Mouse (Mus musculus) myocyte (in vitro differentiated cells): Measurements from ENCODE around the gene 1300017J02Rik. TPM values are rescaled to one million over a fixed set of nuclear protein-coding genes. Genes with fewer than 3 reads are reported as not detected.

Source experiments
- H3K27me3 ChIP-seq: one replicate; pipeline ENCODE4 v1.6.1; 2011; ENCODE audit not compliant: control insufficient read depth, insufficient read depth, insufficient read length
- H3K36me3 ChIP-seq: one replicate; pipeline ENCODE4 v1.6.1; 2011; ENCODE audit not compliant: control insufficient read depth, insufficient read depth
- H3K4me2 ChIP-seq: one replicate; pipeline ENCODE4 v1.6.1; 2011; ENCODE audit warnings: low read depth, control low read depth
- H3K4me3 ChIP-seq: one replicate; pipeline ENCODE4 v1.5.1; 2011; ENCODE audit warnings: mild to moderate bottlenecking, control low read depth, moderate library complexity
- H3K79me2 ChIP-seq: one replicate; pipeline ENCODE4 v1.6.1; 2011; ENCODE audit not compliant: control insufficient read depth, insufficient read depth
- H3ac ChIP-seq: one replicate; pipeline ENCODE4 v1.6.1; 2011; ENCODE audit not compliant: control insufficient read depth, insufficient read length
- CEBPB ChIP-seq: IDR thresholded peaks from 2 replicates; pipeline ENCODE4 v1.6.1; 2011; ENCODE audit warnings: mild to moderate bottlenecking, moderate library complexity; ENCODE audit not compliant: poor library complexity, insufficient read depth, severe bottlenecking
- E2F4 ChIP-seq: IDR thresholded peaks from one replicate; pipeline ENCODE4 v1.6.1; 2011; ENCODE audit warnings: mild to moderate bottlenecking, control low read depth, moderate library complexity; ENCODE audit not compliant: insufficient read depth
- MAX ChIP-seq: IDR thresholded peaks from one replicate; pipeline ENCODE4 v1.6.1; 2011; ENCODE audit warnings: low read depth, mild to moderate bottlenecking, control low read depth
- MYOD1 ChIP-seq, 3 experiments: IDR thresholded peaks; one replicate each; pipeline ENCODE4 v1.6.1; 2011; ENCODE audit warnings: control low read depth in 2 of 3, low read depth in 2 of 3, mild to moderate bottlenecking in 2 of 3, moderate library complexity in 1 of 3; ENCODE audit not compliant: insufficient read length in 2 of 3, control insufficient read depth in 1 of 3
- MYOG ChIP-seq, 3 experiments: IDR thresholded peaks; one replicate each; pipeline ENCODE4 v1.6.1; 2011; ENCODE audit warnings: control low read depth in 2 of 3, low read depth in 2 of 3, mild to moderate bottlenecking in 2 of 3; ENCODE audit not compliant: insufficient read length in 2 of 3, control insufficient read depth in 1 of 3, insufficient read depth in 1 of 3
- POLR2A ChIP-seq: IDR thresholded peaks from one replicate; pipeline ENCODE4 v1.6.1; 2011; ENCODE audit warnings: low read depth, mild to moderate bottlenecking, control low read depth, moderate library complexity; ENCODE audit not compliant: insufficient read length
- POLR2AphosphoS2 ChIP-seq: IDR thresholded peaks from one replicate; pipeline ENCODE4 v1.6.1; 2011; ENCODE audit warnings: low read depth, control low read depth; ENCODE audit not compliant: insufficient read length
- REST ChIP-seq: IDR thresholded peaks from one replicate; pipeline ENCODE4 v1.6.1; 2011; ENCODE audit warnings: mild to moderate bottlenecking, control low read depth, moderate library complexity; ENCODE audit not compliant: insufficient read depth, insufficient read length
- SRF ChIP-seq: IDR thresholded peaks from one replicate; pipeline ENCODE4 v1.6.1; 2011; ENCODE audit warnings: low read depth; ENCODE audit not compliant: control insufficient read depth, insufficient read length
- TCF12 ChIP-seq: IDR thresholded peaks from one replicate; pipeline ENCODE4 v1.6.1; 2011; ENCODE audit warnings: mild to moderate bottlenecking, control low read depth; ENCODE audit not compliant: poor library complexity, insufficient read depth, severe bottlenecking
- TCF3 ChIP-seq: IDR thresholded peaks from one replicate; pipeline ENCODE4 v1.6.1; 2011; ENCODE audit warnings: low read depth, control low read depth; ENCODE audit not compliant: insufficient read length
- USF1 ChIP-seq: IDR thresholded peaks from one replicate; pipeline ENCODE4 v1.6.1; 2011; ENCODE audit warnings: low read depth, mild to moderate bottlenecking, control low read depth, moderate library complexity
- polyA plus RNA-seq: library from polyadenylated mRNA; unstranded; fragments of >200 nt; fragmentation: generic; extraction: Trizol; gene quantifications from one replicate; pipeline ENCODE4 v1.2.1, GENCODE M21; 2012; ENCODE audit warnings: missing spikeins

Gene 1300017J02Rik
- polyA plus RNA-seq, 1 experiment: 0.17 TPM

GRCm38 (mm10) chr9:103305332-103306041 is 605 bp upstream of the 1300017J02Rik start:
- Histone ChIP-seq H3K36me3 (peaks cover 6% of the 10 kb centered on the region), H3K79me2 (peaks cover 24% of the 10 kb centered on the region), H3K4me3 (peak overlapping the region; percentile 42), H3K4me2 (peak overlapping the region; percentile 73), H3K27me3 (no peaks in the 10 kb centered on the region), H3ac (peak overlapping the region; percentile 87)
- TF ChIP-seq POLR2AphosphoS2 (no peak), CEBPB (no peak), TCF3 (no peak), USF1 (no peak), SRF (no peak), MYOG (IDR thresholded peaks at IDR 0.05; ENCODE audit: control insufficient read depth in 1 of 3, insufficient read depth in 1 of 3, insufficient read length in 2 of 3, low read depth in 2 of 3) (no peak), REST (no peak), MAX (no peak), TCF12 (no peak), POLR2A (no peak), E2F4 (no peak)

GRCm38 (mm10) chr9:103302666-103303065 is 2.2 kb downstream of the 1300017J02Rik start:
- no peaks in the 10 kb centered on the region for H3K27me3 ChIP-seq
- H3K4me3 ChIP-seq: no peak overlapping the region
- peaks cover 21% of the 10 kb centered on the region for H3K79me2 ChIP-seq
- no peak overlapping the region for H3K4me2 ChIP-seq
- TF ChIP-seq E2F4 (no peak), TCF3 (no peak), USF1 (no peak), MYOG (IDR thresholded peaks at IDR 0.05; ENCODE audit: control insufficient read depth in 1 of 3, insufficient read depth in 1 of 3, insufficient read length in 2 of 3, low read depth in 2 of 3) (no peak), REST (no peak), POLR2A (no peak), SRF (no peak), TCF12 (no peak)
- no peaks in the 10 kb centered on the region for H3K36me3 ChIP-seq
- H3ac ChIP-seq: no peak overlapping the region

GRCm38 (mm10) chr9:103302239-103302638 is 2.6 kb downstream of the 1300017J02Rik start:
- no peak overlapping the region for H3ac ChIP-seq
- no peak for TF ChIP-seq CEBPB
- no peak for TF ChIP-seq MAX
- no peak for TF ChIP-seq E2F4
- no peak for TF ChIP-seq POLR2A
- no peak for TF ChIP-seq TCF12
- TF ChIP-seq MYOG (IDR thresholded peaks at IDR 0.05; ENCODE audit: control insufficient read depth in 1 of 3, insufficient read depth in 1 of 3, insufficient read length in 2 of 3, low read depth in 2 of 3): no peak
- no peak for TF ChIP-seq REST
- TF ChIP-seq MYOD1 (IDR thresholded peaks at IDR 0.05; ENCODE audit: control insufficient read depth in 1 of 3, insufficient read length in 2 of 3, low read depth in 2 of 3): no peak
- no peak for TF ChIP-seq SRF
- TF ChIP-seq USF1: no peak
- TF ChIP-seq TCF3: no peak
- TF ChIP-seq POLR2AphosphoS2: no peak

DNA sequence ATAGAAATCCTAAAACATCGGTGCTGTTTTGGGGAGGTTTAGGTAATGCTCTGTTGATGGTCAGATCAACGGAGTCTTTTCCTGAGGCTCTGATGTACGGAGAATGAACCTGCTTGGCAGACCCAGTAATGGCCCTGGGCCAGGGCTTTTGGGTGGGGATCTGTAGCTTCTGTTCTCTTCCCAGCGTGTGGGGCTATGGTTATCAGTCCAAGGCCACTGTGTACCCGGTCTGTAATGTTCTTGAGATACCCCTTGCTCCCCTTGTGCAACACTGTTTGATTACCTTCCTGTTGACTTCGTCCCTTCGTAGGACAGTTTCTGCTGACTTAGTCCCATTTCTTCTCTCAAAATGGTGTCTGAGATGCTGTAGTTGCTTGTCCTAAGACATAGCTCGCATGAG is 3.8 kb downstream of the 1300017J02Rik start:
- H3K36me3 ChIP-seq: no peaks in the 10 kb centered on the region
- H3ac ChIP-seq: no peak overlapping the region
- H3K79me2 ChIP-seq: peaks cover 7% of the 10 kb centered on the region
- TF ChIP-seq E2F4 (no peak), MYOD1 (IDR thresholded peaks at IDR 0.05; ENCODE audit: control insufficient read depth in 1 of 3, insufficient read length in 2 of 3, low read depth in 2 of 3) (no peak), USF1 (no peak), POLR2A (no peak), SRF (no peak), MAX (no peak)
- H3K27me3 ChIP-seq: no peaks in the 10 kb centered on the region
- H3K4me3 ChIP-seq: no peak overlapping the region
- no peak overlapping the region for H3K4me2 ChIP-seq

More at GRCm38 (mm10) chr9:103302239-103302638, 2.6 kb downstream of the 1300017J02Rik start:
- Histone ChIP-seq H3K79me2 (peaks cover 19% of the 10 kb centered on the region), H3K4me2 (no peak overlapping the region), H3K4me3 (no peak overlapping the region), H3K27me3 (no peaks in the 10 kb centered on the region), H3K36me3 (no peaks in the 10 kb centered on the region)

DNA sequence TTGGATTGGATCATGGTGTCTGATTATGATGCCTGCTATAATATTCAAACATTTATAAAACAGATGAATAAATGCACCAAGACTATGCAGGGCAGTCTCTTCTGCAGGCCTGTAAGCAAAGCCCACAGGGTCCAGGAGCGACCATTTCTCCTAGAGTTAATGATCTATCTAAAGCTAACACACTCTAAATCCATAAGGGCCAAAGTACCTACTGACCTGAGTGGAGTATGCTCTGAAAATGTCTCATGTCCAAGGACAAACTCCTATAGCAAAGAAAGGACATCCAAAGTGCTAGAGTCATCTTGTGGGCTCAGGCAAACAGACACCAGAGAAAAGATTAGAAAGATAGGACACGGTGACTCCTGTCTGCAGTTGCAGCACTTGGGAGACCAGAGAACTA is 10.4 kb downstream of the 1300017J02Rik start:
- Histone ChIP-seq H3K36me3 (no peaks in the 10 kb centered on the region), H3K4me3 (no peak overlapping the region), H3ac (no peak overlapping the region), H3K4me2 (no peak overlapping the region), H3K79me2 (no peaks in the 10 kb centered on the region), H3K27me3 (no peaks in the 10 kb centered on the region)
- TF ChIP-seq POLR2AphosphoS2 (no peak), POLR2A (no peak), E2F4 (no peak), USF1 (no peak), REST (no peak), MAX (no peak), MYOG (IDR thresholded peaks at IDR 0.05; ENCODE audit: control insufficient read depth in 1 of 3, insufficient read depth in 1 of 3, insufficient read length in 2 of 3, low read depth in 2 of 3) (no peak), SRF (no peak), TCF12 (no peak), MYOD1 (IDR thresholded peaks at IDR 0.05; ENCODE audit: control insufficient read depth in 1 of 3, insufficient read length in 2 of 3, low read depth in 2 of 3) (no peak), TCF3 (no peak), CEBPB (no peak)
